Mouse (Mus musculus) myocyte (in vitro differentiated cells): ENCODE data around the gene Filip1.

Source experiments
- CEBPB ChIP-seq: IDR thresholded peaks from 2 replicates; pipeline ENCODE4 v1.6.1; 2011; ENCODE audit warnings: mild to moderate bottlenecking, moderate library complexity; ENCODE audit not compliant: poor library complexity, insufficient read depth, severe bottlenecking
- MAX ChIP-seq: IDR thresholded peaks from one replicate; pipeline ENCODE4 v1.6.1; 2011; ENCODE audit warnings: low read depth, mild to moderate bottlenecking, control low read depth
- POLR2A ChIP-seq: IDR thresholded peaks from one replicate; pipeline ENCODE4 v1.6.1; 2011; ENCODE audit warnings: low read depth, mild to moderate bottlenecking, control low read depth, moderate library complexity; ENCODE audit not compliant: insufficient read length
- POLR2AphosphoS2 ChIP-seq: IDR thresholded peaks from one replicate; pipeline ENCODE4 v1.6.1; 2011; ENCODE audit warnings: low read depth, control low read depth; ENCODE audit not compliant: insufficient read length
- TCF12 ChIP-seq: IDR thresholded peaks from one replicate; pipeline ENCODE4 v1.6.1; 2011; ENCODE audit warnings: mild to moderate bottlenecking, control low read depth; ENCODE audit not compliant: poor library complexity, insufficient read depth, severe bottlenecking
- USF1 ChIP-seq: IDR thresholded peaks from one replicate; pipeline ENCODE4 v1.6.1; 2011; ENCODE audit warnings: low read depth, mild to moderate bottlenecking, control low read depth, moderate library complexity

- TF ChIP-seq POLR2A (no peak), CEBPB (no peak), MAX (no peak), POLR2AphosphoS2 (no peak), USF1 (no peak), TCF12 (no peak)
Measured at GRCm38 (mm10) chr9:79948376-79948775, 64.3 kb downstream of the Filip1 start.
